8 mouse cellular contexts compared by ENCODE assay signal in the genomic region with DNA sequence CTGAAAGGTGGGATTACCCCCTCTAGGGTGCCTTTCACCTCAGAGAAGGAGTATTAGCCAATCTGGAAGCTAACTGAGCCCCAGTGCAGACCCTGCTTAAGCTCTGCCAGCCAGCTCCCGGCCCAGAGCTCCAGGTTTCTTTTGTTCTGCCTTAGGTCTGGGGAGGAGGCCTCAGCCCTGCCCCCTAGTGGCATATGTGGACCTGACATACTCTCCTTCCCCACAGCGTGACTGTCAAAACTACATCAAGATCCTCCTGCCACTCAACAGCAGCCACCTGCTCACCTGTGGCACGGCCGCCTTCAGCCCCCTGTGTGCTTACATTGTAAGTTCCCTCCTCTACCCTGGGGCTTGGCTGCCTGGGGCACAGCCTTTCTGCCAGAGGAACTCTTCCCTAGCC. TPM values are rescaled to one million over a fixed set of nuclear protein-coding genes. Genes with fewer than 3 reads are reported as not detected.
DNase-seq lines count a peak whose midpoint lies in the region; ATAC-seq lines count a peak whose summit lies in the region.

No protein-coding gene starts in this region.

- peaks cover 67% of the 10 kb centered on the region for H3K36me3 ChIP-seq in hindbrain, embryonic 13.5 days

- no peaks in the 10 kb centered on the region for H3K27me3 ChIP-seq in hindbrain, embryonic 13.5 days

- H3K4me2 ChIP-seq in hindbrain, embryonic 13.5 days = no peak overlapping the region

- peak; percentile 65 for DNase-seq in adipocyte (ENCODE audit: low spot score)
- DNase-seq in cerebellum, postnatal 25 days = peak; percentile 84 to 88
- peak; percentile 71 to 74 for DNase-seq in frontal cortex, postnatal 36 days (ENCODE audit: low spot score in 2 of 2)
- DNase-seq in left cerebral cortex, adult 18-20 months (ENCODE audit: low spot score in 2 of 2) = peak; percentile 68 to 82
- DNase-seq in lung, postnatal 4 days = peak; percentile 77 to 88
- DNase-seq in right cerebral cortex, postnatal 10 days (ENCODE audit: low spot score in 2 of 2) = peak; percentile 74 to 84
- DNase-seq in yolk sac, embryonic 10.5 days (ENCODE audit: low spot score) = peak; percentile 45

- 33% methylated on average over 4 of the region's 4 CpGs for WGBS in hindbrain, embryonic 13.5 days

- H3K27ac ChIP-seq in hindbrain, embryonic 13.5 days = peak overlapping the region; percentile 85

- peak overlapping the region; percentile 67 for H3K9ac ChIP-seq in hindbrain, embryonic 13.5 days

- peaks cover 10% of the 10 kb centered on the region for H3K4me1 ChIP-seq in hindbrain, embryonic 13.5 days (replicated peaks)

- H3K4me3 ChIP-seq in hindbrain, embryonic 13.5 days = no peak overlapping the region

- no peaks in the 10 kb centered on the region for H3K9me3 ChIP-seq in hindbrain, embryonic 13.5 days

- peak; percentile 82 for ATAC-seq in hindbrain, embryonic 13.5 days (ENCODE audit: low FRiP score)

RNA-seq across cellular contexts. Expression of gene Cib1, which starts 17.2 kb away (rescaled TPM):
- polyA plus RNA-seq in hindbrain, embryonic 13.5 days (2015; fragmentation: Nextera tagmentation; extraction: Ambion mirVana) = 35.0 and 38.1 TPM in 2 replicates
- 10 to 100 TPM; 20.4 to 24.3 TPM for total RNA-seq in left cerebral cortex, adult 18-20 months (2021)

RNA-seq across cellular contexts. Expression of gene Gdpgp1, which starts 17.3 kb away (rescaled TPM):
- 4.1 and 5.3 TPM in 2 replicates for polyA plus RNA-seq in hindbrain, embryonic 13.5 days (2015; fragmentation: Nextera tagmentation; extraction: Ambion mirVana)
- 1 to 10 TPM; 5.3 to 6.4 TPM for total RNA-seq in left cerebral cortex, adult 18-20 months (2021)

RNA-seq across cellular contexts. Expression of gene Sema4b, which starts 28.8 kb away (rescaled TPM):
- polyA plus RNA-seq in hindbrain, embryonic 13.5 days (2015; fragmentation: Nextera tagmentation; extraction: Ambion mirVana) = 23.9 and 26.5 TPM in 2 replicates
- 10 to 100 TPM; 17.7 to 18.0 TPM for total RNA-seq in left cerebral cortex, adult 18-20 months (2021)

RNA-seq across cellular contexts. Expression of gene Ttll13, which starts 30.8 kb away (rescaled TPM):
- 1.7 and 2.1 TPM in 2 replicates for polyA plus RNA-seq in hindbrain, embryonic 13.5 days (2015; fragmentation: Nextera tagmentation; extraction: Ambion mirVana)
- total RNA-seq in left cerebral cortex, adult 18-20 months (2021) = 1 to 10 TPM; 1.9 to 3.0 TPM

RNA-seq across cellular contexts. Expression of gene Ngrn, which starts 45.6 kb away (rescaled TPM):
- 60.3 and 62.3 TPM in 2 replicates for polyA plus RNA-seq in hindbrain, embryonic 13.5 days (2015; fragmentation: Nextera tagmentation; extraction: Ambion mirVana)
- 10 to 100 TPM; 41.8 to 47.0 TPM for total RNA-seq in left cerebral cortex, adult 18-20 months (2021)
